Mouse (Mus musculus): ENCODE measurements around the gene Marveld1.

Marveld1 gene

GRCm38 (mm10) chr19:42139724-42140517 is 7.3 kb upstream of the Marveld1 start:
- no peak for DNase-seq (ENCODE audit: low spot score)

- DNase-seq (ENCODE audit: low spot score): no peak
Measured at GRCm38 (mm10) chr19:42141998-42142397, 5.2 kb upstream of the Marveld1 start.

- DNase-seq (ENCODE audit: low spot score): no peak
Measured at GRCm38 (mm10) chr19:42142757-42143156, 4.4 kb upstream of the Marveld1 start.

GRCm38 (mm10) chr19:42144067-42144466 is 3.1 kb upstream of the Marveld1 start:
- DNase-seq (ENCODE audit: low spot score): no peak

GRCm38 (mm10) chr19:42144541-42145167 is 2.5 kb upstream of the Marveld1 start:
- peak; percentile 90 for DNase-seq (ENCODE audit: low spot score)

GRCm38 (mm10) chr19:42145210-42145609 is 2.0 kb upstream of the Marveld1 start:
- no peak for DNase-seq (ENCODE audit: low spot score)

- DNase-seq (ENCODE audit: low spot score): no peak
Measured at GRCm38 (mm10) chr19:42145731-42146130, 1.5 kb upstream of the Marveld1 start.

- DNase-seq (ENCODE audit: low spot score): no peak
Measured at GRCm38 (mm10) chr19:42146276-42147010, 757 bp upstream of the Marveld1 start.

- peak; percentile 64 for DNase-seq (ENCODE audit: low spot score)
Measured at GRCm38 (mm10) chr19:42147769-42148568, 769 bp downstream of the Marveld1 start.

GRCm38 (mm10) chr19:42148569-42148860 is 1.3 kb downstream of the Marveld1 start:
- no peak for DNase-seq (ENCODE audit: low spot score)

- DNase-seq (ENCODE audit: low spot score): peak; percentile 82
Measured at GRCm38 (mm10) chr19:42151990-42152389, 4.8 kb downstream of the Marveld1 start.

- no peak for DNase-seq (ENCODE audit: low spot score)
Measured at GRCm38 (mm10) chr19:42157493-42158237, 10.5 kb downstream of the Marveld1 start.

GRCm38 (mm10) chr19:42158246-42159017 is 11.2 kb downstream of the Marveld1 start:
- DNase-seq (ENCODE audit: low spot score): no peak

GRCm38 (mm10) chr19:42163764-42164163 is 16.6 kb downstream of the Marveld1 start, which contains the start of gene Zfyve27:
Gene Zfyve27 (plus strand): TSS chr19:42163951.
- DNase-seq (ENCODE audit: low spot score): no peak

- DNase-seq (ENCODE audit: low spot score): no peak
Measured at GRCm38 (mm10) chr19:42164188-42164587, 17.0 kb downstream of the Marveld1 start.

- DNase-seq (ENCODE audit: low spot score): peak; percentile 93
Measured at GRCm38 (mm10) chr19:42166130-42166529, 18.9 kb downstream of the Marveld1 start.

- DNase-seq (ENCODE audit: low spot score): no peak
Measured at GRCm38 (mm10) chr19:42166766-42167165, 19.6 kb downstream of the Marveld1 start.

- DNase-seq (ENCODE audit: low spot score): no peak
Measured at GRCm38 (mm10) chr19:42167489-42167888, 20.3 kb downstream of the Marveld1 start.

GRCm38 (mm10) chr19:42169322-42169975 is 22.2 kb downstream of the Marveld1 start:
- DNase-seq (ENCODE audit: low spot score): no peak
